Mouse (Mus musculus) midbrain, embryonic 16.5 days (tissue): ENCODE measurements around the gene Atp7b. TPM values are rescaled to one million over a fixed set of nuclear protein-coding genes. Genes with fewer than 3 reads are reported as not detected.

Experiments used
- ATAC-seq: fragments of 200-750 bp; cut with Nextera tagmentation; 2 replicates; pipeline ENCODE4 v1.8.0; 2017; ENCODE audit warnings: moderate TSS enrichment
- H3K27ac ChIP-seq: fragments of 300-500 bp; sonication (generic); 2 replicates; pipeline ENCODE4 v1.5.1; 2014; ENCODE audit warnings: mild to moderate bottlenecking, low read length, mixed read lengths
- H3K27me3 ChIP-seq: fragments of 300-500 bp; sonication (generic); 2 replicates; pipeline ENCODE4 v1.6.1; 2014; ENCODE audit warnings: low read depth, low read length, mixed read lengths; ENCODE audit not compliant: control insufficient read depth, insufficient read depth
- H3K36me3 ChIP-seq: fragments of 300-500 bp; sonication (generic); 2 replicates; pipeline ENCODE4 v1.6.1; 2014; ENCODE audit warnings: mild to moderate bottlenecking, low read length, moderate library complexity, mixed read lengths; ENCODE audit not compliant: control insufficient read depth, insufficient read depth
- H3K4me1 ChIP-seq: fragments of 300-500 bp; sonication (generic); 2 replicates; pipeline ENCODE4 v1.6.1; 2014; ENCODE audit warnings: mild to moderate bottlenecking, low read length, mixed read lengths; ENCODE audit not compliant: control insufficient read depth, insufficient read depth
- H3K4me2 ChIP-seq: fragments of 300-500 bp; sonication (generic); 2 replicates; pipeline ENCODE4 v1.6.1; 2014; ENCODE audit warnings: mild to moderate bottlenecking, low read length, mixed read lengths
- H3K4me3 ChIP-seq: fragments of 300-500 bp; sonication (generic); 2 replicates; pipeline ENCODE4 v1.5.1; 2014; ENCODE audit warnings: low read depth, mild to moderate bottlenecking, low read length, moderate library complexity, mixed read lengths
- H3K9ac ChIP-seq: fragments of 300-500 bp; sonication (generic); 2 replicates; pipeline ENCODE4 v1.6.1; 2014; ENCODE audit warnings: low read depth, low read length, mixed read lengths
- H3K9me3 ChIP-seq: fragments of 300-500 bp; sonication (generic); replicated peaks from 2 replicates; pipeline ENCODE4 v1.6.1; 2014; ENCODE audit warnings: mild to moderate bottlenecking, low read length, mixed read lengths; ENCODE audit not compliant: control insufficient read depth, poor library complexity, severe bottlenecking
- WGBS: fragments of 180-500 bp; shearing (Covaris S2); extraction: QIAGEN DNeasy Blood & Tissue Kit; methylation state at CpG from one replicate; pipeline ENCODE4 v1.1.7; 2014; 5-methylcytosine and 5-hydroxymethylcytosine counted together
- polyA plus RNA-seq: library from polyadenylated mRNA; unstranded; fragments of >200 nt; fragmentation: Nextera tagmentation; extraction: Ambion mirVana; gene quantifications from 2 replicates; pipeline ENCODE4 v1.2.1, GENCODE M21; 2015

Gene Atp7b
- 1.5 and 1.6 TPM in 2 replicates for polyA plus RNA-seq

DNA sequence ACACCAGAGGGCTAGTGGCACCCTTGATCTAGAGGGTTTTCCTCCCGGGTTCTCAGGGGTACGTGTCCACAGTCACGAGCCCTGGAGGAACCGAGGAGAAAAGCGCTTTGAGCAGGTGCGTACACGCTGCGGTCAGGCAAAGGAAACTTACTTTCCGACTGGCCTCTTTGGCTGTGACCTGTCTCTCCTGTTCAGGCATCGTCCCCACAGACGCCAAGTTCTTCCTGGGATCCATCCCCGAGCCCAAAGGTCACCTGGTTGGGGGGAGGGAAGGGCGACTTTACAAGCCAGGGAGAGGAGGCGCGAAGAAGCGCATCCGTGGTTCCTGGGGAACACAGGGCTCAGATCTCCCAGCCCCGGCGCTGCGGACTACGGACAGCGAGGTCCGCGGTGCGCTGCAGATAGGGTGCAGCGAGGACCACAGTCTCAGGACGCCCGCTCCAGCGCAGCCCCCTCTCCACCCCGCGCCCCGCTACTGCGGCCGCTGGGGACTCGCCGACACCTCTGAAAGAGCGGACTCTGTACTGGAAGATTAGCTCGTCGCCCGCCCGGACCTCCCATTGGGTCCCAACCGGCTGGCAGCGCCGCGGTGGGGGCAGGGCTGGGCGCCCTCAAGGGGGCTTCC is at the start of gene Atp7b:
Atp7b (minus strand) TSS at position 485 of the 625 bp plus-strand sequence.
- H3K36me3 ChIP-seq: peaks cover 5% of the 10 kb centered on the region; the same call in 1 of the 2 replicates
- peaks cover 7% of the 10 kb centered on the region for H3K4me1 ChIP-seq
- 0 out of 2 replicates have a peak, but pooled peaks cover 2% of the 10 kb centered on the region for H3K27me3 ChIP-seq
- under 1% methylated on average over 44 of the region's 46 CpGs for WGBS
- peak within 1 kb of the TSS; percentile 93 for H3K4me2 ChIP-seq
- peak within 1 kb of the TSS; percentile 58; the same call in 1 of the 2 replicates for H3K27ac ChIP-seq
- H3K9ac ChIP-seq: peak within 1 kb of the TSS; percentile 80
- no peaks in the 10 kb centered on the region for H3K9me3 ChIP-seq
- peak within 1 kb of the TSS; percentile 81 for H3K4me3 ChIP-seq
- peak; percentile 95 for ATAC-seq

DNA sequence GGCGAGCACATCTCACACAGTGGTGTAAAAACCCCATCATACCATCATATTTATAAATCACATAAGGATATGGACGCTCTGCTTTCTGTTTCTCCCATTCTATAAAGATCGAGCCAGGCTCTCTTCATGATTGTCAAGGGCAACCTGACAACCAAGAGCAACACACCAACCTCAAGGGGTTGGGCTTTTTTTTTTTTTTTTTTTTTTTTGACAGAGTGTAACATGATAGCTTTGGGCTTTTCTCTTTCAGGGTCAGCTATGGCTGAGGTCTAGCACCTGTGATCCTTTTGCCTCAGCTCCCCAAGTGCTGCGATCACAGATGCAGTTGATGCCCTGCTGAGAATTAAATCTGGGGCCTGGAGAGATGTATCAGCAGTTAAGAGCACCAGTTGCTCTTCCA is 46.9 kb upstream of the Atp7b start:
- Histone ChIP-seq H3K27me3 (no peaks in the 10 kb centered on the region), H3K4me3 (no peak overlapping the region), H3K27ac (no peak overlapping the region), H3K9ac (no peak overlapping the region), H3K4me1 (no peaks in the 10 kb centered on the region), H3K36me3 (no peaks in the 10 kb centered on the region), H3K4me2 (no peak overlapping the region), H3K9me3 (no peaks in the 10 kb centered on the region)
- no peak for ATAC-seq
- WGBS: 72% methylated on average over 4 of the region's 4 CpGs

DNA sequence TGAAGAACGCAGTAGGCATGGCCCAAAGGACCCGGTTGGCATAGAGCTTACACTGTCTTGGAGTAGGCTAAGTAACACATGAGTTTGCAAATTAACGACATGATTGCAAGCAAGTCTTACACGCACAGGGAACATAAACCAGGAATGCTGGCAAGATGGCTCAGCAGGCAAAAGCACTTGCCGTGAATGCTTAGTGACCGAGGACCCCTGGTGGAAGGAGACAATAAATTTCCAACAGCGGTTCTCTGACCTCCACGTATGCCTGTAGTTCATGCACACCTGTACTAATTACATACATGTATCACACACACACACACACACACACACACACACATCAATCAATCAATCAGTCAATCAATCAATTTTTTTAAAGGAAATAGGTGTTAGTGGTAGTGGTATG is 31.5 kb upstream of the Atp7b start:
- no peaks in the 10 kb centered on the region for H3K36me3 ChIP-seq
- H3K27me3 ChIP-seq: no peaks in the 10 kb centered on the region
- no peak overlapping the region for H3K9ac ChIP-seq
- H3K4me2 ChIP-seq: no peak overlapping the region
- H3K27ac ChIP-seq: no peak overlapping the region
- WGBS: 59% methylated on average over 8 of the region's 8 CpGs
- no peak overlapping the region for H3K4me3 ChIP-seq
- no peaks in the 10 kb centered on the region for H3K9me3 ChIP-seq
- ATAC-seq: no peak
- no peaks in the 10 kb centered on the region for H3K4me1 ChIP-seq

DNA sequence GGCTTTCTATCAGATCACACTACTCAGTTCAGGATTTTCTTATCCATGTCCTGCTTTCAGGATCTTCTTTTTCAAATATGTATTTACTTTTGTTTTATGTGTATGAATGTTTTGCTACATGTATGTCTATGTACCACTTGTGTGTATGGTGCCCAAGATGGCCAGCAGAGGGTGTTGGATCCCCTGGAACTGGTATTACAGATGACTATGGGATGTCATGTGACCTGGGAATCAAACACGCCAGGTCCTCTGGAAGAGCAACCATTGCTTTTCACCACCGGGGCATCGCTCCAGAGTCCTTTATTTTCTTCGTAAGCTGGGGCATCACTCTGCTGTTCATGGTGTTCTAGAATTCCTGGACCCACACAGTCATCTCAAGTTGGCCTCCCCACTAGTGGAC is 29.1 kb upstream of the Atp7b start:
- 89% methylated on average over 4 of the region's 4 CpGs for WGBS
- Histone ChIP-seq H3K36me3 (no peaks in the 10 kb centered on the region), H3K9me3 (no peaks in the 10 kb centered on the region), H3K27me3 (no peaks in the 10 kb centered on the region), H3K9ac (no peak overlapping the region), H3K4me3 (no peak overlapping the region), H3K27ac (no peak overlapping the region), H3K4me1 (no peaks in the 10 kb centered on the region), H3K4me2 (no peak overlapping the region)
- no peak for ATAC-seq

DNA sequence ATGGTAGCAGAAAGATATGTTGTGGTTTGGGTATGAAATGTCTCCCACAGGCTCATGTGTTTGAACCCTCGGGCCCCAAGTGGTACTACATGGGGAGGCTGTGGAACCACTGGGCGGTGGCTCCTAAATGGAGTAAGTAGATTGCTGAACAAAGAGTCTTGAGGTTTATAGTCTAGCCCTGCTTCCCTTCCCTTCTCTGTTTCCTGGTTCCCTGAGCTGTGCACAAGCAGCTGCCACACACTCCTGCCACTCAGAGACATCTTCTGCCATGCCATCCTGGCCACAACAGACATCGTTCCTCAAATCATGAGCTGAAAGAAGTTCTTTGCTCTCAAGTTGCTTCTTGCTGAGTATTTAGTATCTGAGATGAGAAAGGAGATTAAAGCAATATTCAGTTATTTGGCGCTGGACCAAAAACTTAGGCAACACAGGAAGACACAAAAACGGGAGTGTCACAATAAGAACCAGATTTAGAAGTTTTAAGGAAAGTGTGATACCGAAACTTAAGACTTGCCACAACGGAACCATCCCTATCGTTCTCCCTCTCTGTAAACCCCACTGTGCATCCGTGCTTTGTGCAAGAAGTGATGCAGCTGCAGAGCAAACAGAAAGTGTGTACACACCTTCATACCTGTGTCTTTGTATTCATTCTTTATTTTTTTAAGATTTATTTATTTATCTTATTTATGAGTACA is 19.4 kb upstream of the Atp7b start:
- no peak overlapping the region for H3K4me3 ChIP-seq
- 86% methylated on average over 9 of the region's 9 CpGs for WGBS
- no peaks in the 10 kb centered on the region for H3K36me3 ChIP-seq
- H3K4me1 ChIP-seq: no peaks in the 10 kb centered on the region
- H3K27ac ChIP-seq: no peak overlapping the region
- ATAC-seq: no peak
- H3K4me2 ChIP-seq: no peak overlapping the region
- H3K9ac ChIP-seq: no peak overlapping the region
- H3K9me3 ChIP-seq: no peaks in the 10 kb centered on the region
- no peaks in the 10 kb centered on the region for H3K27me3 ChIP-seq

DNA sequence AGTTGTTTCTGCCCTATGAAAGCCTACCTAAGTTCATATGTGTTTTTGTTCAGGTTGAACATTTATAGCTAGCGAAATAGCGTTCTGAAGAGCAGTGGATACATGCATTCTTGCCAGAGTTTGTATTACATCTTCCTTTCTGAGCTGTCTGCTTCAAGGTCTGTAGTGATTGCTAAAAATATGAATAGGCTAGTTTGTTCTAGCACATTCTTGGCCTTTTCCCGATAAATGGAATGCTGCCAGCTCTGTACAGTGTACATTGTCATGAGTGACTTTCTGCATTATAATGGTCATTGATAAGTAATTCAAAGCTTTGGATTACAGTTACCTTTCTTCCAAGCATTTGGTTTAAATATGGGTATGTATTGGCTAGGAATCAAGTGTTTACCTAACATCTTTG is 1.0 kb upstream of the Atp7b start:
- Histone ChIP-seq H3K9ac (peak overlapping the region; percentile 32; the same call in 1 of the 2 replicates), H3K27ac (no peak overlapping the region)

DNA sequence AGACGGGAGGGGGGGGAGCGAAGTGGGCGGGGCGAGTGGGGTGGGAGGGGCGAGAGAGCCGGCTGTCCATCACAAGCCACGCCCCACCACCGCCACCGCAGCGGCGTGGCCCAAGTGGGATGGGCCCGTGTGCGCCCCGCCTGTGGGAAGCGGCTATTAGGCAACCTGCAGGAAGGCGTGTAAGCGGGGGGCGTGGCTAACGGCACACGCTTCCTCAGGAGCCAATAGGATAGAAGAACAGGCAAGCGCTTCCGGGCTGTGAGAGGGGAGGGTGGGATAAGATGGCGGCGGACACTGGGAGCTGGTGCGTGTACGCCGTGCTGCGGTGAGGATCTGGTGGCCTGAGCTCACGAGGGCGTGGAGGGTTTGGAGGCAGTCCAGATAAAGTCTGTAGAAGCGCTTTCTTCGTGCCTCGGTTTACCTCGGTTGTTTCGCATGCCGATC is 363 bp upstream of the Atp7b start, which contains the start of gene Alg11:
Alg11 (plus strand) TSS at position 276 of the 444 bp plus-strand sequence.
- 0 out of 2 replicates have a peak, but pooled peaks cover 2% of the 10 kb centered on the region for H3K27me3 ChIP-seq
- peaks cover 11% of the 10 kb centered on the region for H3K36me3 ChIP-seq
- peak within 1 kb of the TSS; percentile 93 for H3K4me2 ChIP-seq
- peak within 1 kb of the TSS; percentile 58; the same call in 1 of the 2 replicates for H3K27ac ChIP-seq
- peak; percentile 100 for ATAC-seq
- peak within 1 kb of the TSS; percentile 80 for H3K9ac ChIP-seq
- under 1% methylated on average over 35 of the region's 36 CpGs for WGBS
- H3K4me3 ChIP-seq: peak within 1 kb of the TSS; percentile 81
- H3K9me3 ChIP-seq: no peaks in the 10 kb centered on the region
- peaks cover 7% of the 10 kb centered on the region for H3K4me1 ChIP-seq

More for the DNA sequence above, 1.0 kb upstream of the Atp7b start:
- H3K27me3 ChIP-seq: 0 out of 2 replicates have a peak, but pooled peaks cover 2% of the 10 kb centered on the region
- 6% methylated on average over 3 of the region's 3 CpGs for WGBS
- H3K4me2 ChIP-seq: peak overlapping the region; percentile 93
- H3K9me3 ChIP-seq: no peaks in the 10 kb centered on the region
- peaks cover 7% of the 10 kb centered on the region for H3K4me1 ChIP-seq
- H3K36me3 ChIP-seq: peaks cover 17% of the 10 kb centered on the region
- ATAC-seq: no peak
- peak overlapping the region; percentile 81 for H3K4me3 ChIP-seq

DNA sequence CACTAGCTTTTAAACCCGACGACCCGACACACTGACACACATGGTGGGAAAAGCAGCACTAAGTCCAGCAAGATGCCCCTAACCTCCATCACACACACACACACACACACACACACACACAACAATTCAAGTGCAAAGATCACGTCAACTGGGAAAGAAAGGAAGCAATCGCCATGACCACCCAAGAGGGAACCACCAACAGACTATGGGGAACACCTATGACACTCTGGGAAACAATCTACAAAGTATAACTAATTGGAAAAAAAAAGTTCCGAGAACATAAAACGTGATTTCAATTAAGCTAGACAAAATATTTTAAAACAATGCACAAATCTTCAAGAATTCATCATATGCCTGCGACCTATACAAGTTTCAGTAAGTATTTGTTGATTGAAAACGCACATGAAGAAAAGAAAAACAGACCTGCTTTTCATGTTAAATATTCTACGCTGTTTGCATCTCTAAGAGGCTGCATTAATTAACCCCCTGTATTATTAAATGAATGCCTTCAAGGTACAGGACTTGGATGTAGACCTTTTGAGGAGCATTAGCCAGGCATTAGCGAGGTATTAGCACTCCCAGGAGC is 859 bp downstream of the Atp7b start:
- Histone ChIP-seq H3K27me3 (0 out of 2 replicates have a peak, but pooled peaks cover 2% of the 10 kb centered on the region), H3K27ac (no peak overlapping the region), H3K4me2 (peak overlapping the region; percentile 93), H3K9me3 (no peaks in the 10 kb centered on the region), H3K9ac (peak overlapping the region; percentile 80), H3K4me3 (peak overlapping the region; percentile 81), H3K4me1 (peaks cover 7% of the 10 kb centered on the region), H3K36me3 (0 out of 2 replicates have a peak, but pooled peaks cover 4% of the 10 kb centered on the region)
- no peak for ATAC-seq
- WGBS: 36% methylated on average over 11 of the region's 11 CpGs
